Mouse (Mus musculus) urinary bladder, postnatal 36 days (tissue): ENCODE results near the gene Dnmt1.

ENCODE experiments used
- DNase-seq, 2 experiments: peaks; one replicate each; pipeline ENCODE4 v3.0.0; 2022; ENCODE audit warnings: low spot score in 2 of 2, mixed read lengths in 1 of 2

Dnmt1 gene

GRCm38 (mm10) chr9:20943911-20944310, 15.8 kb downstream of the Dnmt1 start:
- DNase-seq: no peak

- peak in 1 of 2 experiments; percentile 48 for DNase-seq
These were observed 16.3 kb downstream of the Dnmt1 start for GRCm38 (mm10) chr9:20943396-20943795.

GRCm38 (mm10) chr9:20923258-20923657, 36.4 kb downstream of the Dnmt1 start:
- DNase-seq: no peak

- DNase-seq: no peak
These were observed 43.5 kb downstream of the Dnmt1 start for GRCm38 (mm10) chr9:20916160-20916559.

GRCm38 (mm10) chr9:20909948-20910347, 49.7 kb downstream of the Dnmt1 start:
- no peak for DNase-seq

GRCm38 (mm10) chr9:20902174-20902491, 57.6 kb downstream of the Dnmt1 start:
- DNase-seq: no peak

- DNase-seq: no peak
These were observed 58.1 kb downstream of the Dnmt1 start for GRCm38 (mm10) chr9:20901466-20902173.

GRCm38 (mm10) chr9:20898511-20899073, 61.1 kb downstream of the Dnmt1 start, which contains the start of gene Eif3g:
Gene Eif3g, minus strand, starts transcription at chr9:20898623.
- DNase-seq: peak; percentile 75 to 85

- DNase-seq: no peak
These were observed 61.8 kb downstream of the Dnmt1 start for GRCm38 (mm10) chr9:20897736-20898510.

- DNase-seq: no peak
These were observed 64.3 kb downstream of the Dnmt1 start for GRCm38 (mm10) chr9:20895382-20895781.

GRCm38 (mm10) chr9:20894629-20895028, 65.1 kb downstream of the Dnmt1 start:
- no peak for DNase-seq

- DNase-seq: no peak
These were observed 65.9 kb downstream of the Dnmt1 start for GRCm38 (mm10) chr9:20893590-20894343.

- DNase-seq: no peak
These were observed 66.6 kb downstream of the Dnmt1 start for GRCm38 (mm10) chr9:20893069-20893468.

- no peak for DNase-seq
These were observed 67.5 kb downstream of the Dnmt1 start for GRCm38 (mm10) chr9:20892104-20892653.

GRCm38 (mm10) chr9:20891339-20892103, 68.2 kb downstream of the Dnmt1 start:
- no peak for DNase-seq

GRCm38 (mm10) chr9:20890411-20890810, 69.3 kb downstream of the Dnmt1 start:
- no peak for DNase-seq

GRCm38 (mm10) chr9:20889185-20890141, 70.2 kb downstream of the Dnmt1 start:
- no peak for DNase-seq

- DNase-seq: no peak
These were observed 71.3 kb downstream of the Dnmt1 start for GRCm38 (mm10) chr9:20888386-20888765.

GRCm38 (mm10) chr9:20887704-20888385, 71.8 kb downstream of the Dnmt1 start, which contains the start of gene Ppan:
Gene Ppan, plus strand, starts transcription at chr9:20888175.
- DNase-seq: peak; percentile 92 to 95
